Mouse (Mus musculus): ENCODE measurements at regions not wholly inside any gene's neighbourhood (a gene's known extent, or its start where the extent isn't known, plus 50 kb on each side); places are given as distances from the start of the nearest gene placed in this dataset.

DNA sequence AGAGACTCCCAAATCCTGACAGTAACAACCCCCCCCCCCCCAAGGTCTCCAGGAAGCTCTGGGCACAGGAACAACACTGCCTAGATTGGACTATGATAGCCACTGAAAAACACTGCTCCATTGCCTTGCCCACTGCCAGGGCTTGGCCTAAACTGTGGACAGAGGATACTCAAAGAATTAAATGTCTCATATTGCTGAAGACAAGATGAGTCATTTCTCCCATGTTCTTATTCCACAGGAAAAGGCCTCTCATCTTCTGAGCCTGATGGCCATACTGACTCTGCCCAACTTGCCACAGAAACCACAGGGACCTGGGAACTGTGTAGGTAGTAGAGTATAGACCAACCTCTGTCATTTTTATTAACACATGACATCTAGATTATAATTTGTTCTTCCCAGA lies 59.4 kb upstream of the Zcchc2 start:
- no peak for TF ChIP-seq CTCF (IDR thresholded peaks at IDR 0.05; ENCODE audit: low read depth, low read length)
- TF ChIP-seq GATA1 (IDR thresholded peaks at IDR 0.05; ENCODE audit: borderline replicate concordance, low read length), result no peak
- TF ChIP-seq TAL1 (conservative IDR thresholded peaks at IDR 0.05; ENCODE audit: low read depth, low read length), result no peak
- no peak for TF ChIP-seq POLR2AphosphoS5 (IDR thresholded peaks at IDR 0.05; ENCODE audit: insufficient replicate concordance, low read depth, low read length)
- TF ChIP-seq GATA2 (IDR thresholded peaks at IDR 0.05; ENCODE audit: borderline replicate concordance, low read depth, low read length), result no peak

Measured in G1E (cell line).